ENCODE assay signal across 24 mouse cellular contexts in genomic region chr14:32673178-32673577, GRCm38 (mm10). TPM values are rescaled to one million over a fixed set of nuclear protein-coding genes. Genes with fewer than 3 reads are reported as not detected.
DNase-seq lines count a peak whose midpoint lies in the region; ATAC-seq and TF ChIP-seq lines count a peak whose summit lies in the region.
"Had no signal": no experiment of that assay in that cellular context is flagged by ENCODE, and none has a peak within 500 bp of the region (broad histone marks: within the 10 kb centered on the region; RNA-seq: fewer than 3 reads in every experiment).

No protein-coding gene starts in this region.

- no peak overlapping the region for H3K4me3 ChIP-seq in forebrain, postnatal 0 days (ENCODE audit: low read depth, low read length)
- no peak overlapping the region for H3K4me3 ChIP-seq in forebrain, embryonic 10.5 days
- no peak overlapping the region for H3K4me3 ChIP-seq in heart, embryonic 16.5 days (ENCODE audit: low read length)
- H3K4me3 ChIP-seq in lung, embryonic 16.5 days (ENCODE audit: low read length), result no peak overlapping the region
- H3K4me3 ChIP-seq in lung, postnatal 0 days (ENCODE audit: low read depth, low read length), result no peak overlapping the region
- H3K4me3 ChIP-seq: erythroblast, embryonic 14.5 days; limb, embryonic 13.5 days; liver, embryonic 15.5 days; midbrain, embryonic 15.5 days; myocyte had no signal

- H3K4me1 ChIP-seq in forebrain, postnatal 0 days (ENCODE audit: insufficient read depth), result no peaks in the 10 kb centered on the region
- no peaks in the 10 kb centered on the region for H3K4me1 ChIP-seq in forebrain, embryonic 10.5 days
- peaks cover 16% of the 10 kb centered on the region for H3K4me1 ChIP-seq in heart, embryonic 16.5 days (ENCODE audit: control insufficient read depth, insufficient read depth, low read length)
- no peaks in the 10 kb centered on the region for H3K4me1 ChIP-seq in lung, embryonic 16.5 days (replicated peaks; ENCODE audit: control insufficient read depth, insufficient read depth, low read length)
- H3K4me1 ChIP-seq in lung, postnatal 0 days (ENCODE audit: insufficient read depth, low read depth, low read length), result no peaks in the 10 kb centered on the region
- H3K4me1 ChIP-seq: limb, embryonic 13.5 days; liver, embryonic 15.5 days; midbrain, embryonic 15.5 days had no signal

- H3K27me3 ChIP-seq in forebrain, postnatal 0 days (ENCODE audit: insufficient read depth, low read length), result no peaks in the 10 kb centered on the region
- H3K27me3 ChIP-seq in forebrain, embryonic 10.5 days (ENCODE audit: poor library complexity, severe bottlenecking), result no peaks in the 10 kb centered on the region
- no peaks in the 10 kb centered on the region for H3K27me3 ChIP-seq in heart, embryonic 16.5 days (ENCODE audit: control insufficient read depth, insufficient read depth, low read length)
- no peaks in the 10 kb centered on the region for H3K27me3 ChIP-seq in lung, embryonic 16.5 days (ENCODE audit: control insufficient read depth, insufficient read depth, low read depth, low read length)
- H3K27me3 ChIP-seq in lung, postnatal 0 days (replicated peaks; ENCODE audit: insufficient read depth, low read length), result no peaks in the 10 kb centered on the region
- H3K27me3 ChIP-seq: limb, embryonic 13.5 days; liver, embryonic 15.5 days; midbrain, embryonic 15.5 days had no signal

- no peak overlapping the region for H3K4me2 ChIP-seq in forebrain, postnatal 0 days (ENCODE audit: low read depth)
- H3K4me2 ChIP-seq in heart, embryonic 16.5 days (ENCODE audit: low read depth, low read length), result no peak overlapping the region
- H3K4me2 ChIP-seq in lung, embryonic 16.5 days (ENCODE audit: low read depth, low read length), result no peak overlapping the region
- H3K4me2 ChIP-seq in lung, postnatal 0 days (replicated peaks; ENCODE audit: low read depth, low read length), result no peak overlapping the region
- H3K4me2 ChIP-seq: limb, embryonic 13.5 days; liver, embryonic 15.5 days; midbrain, embryonic 15.5 days had no signal

- H3K27ac ChIP-seq in forebrain, postnatal 0 days (ENCODE audit: low read depth, low read length), result no peak overlapping the region
- H3K27ac ChIP-seq in forebrain, embryonic 10.5 days, result no peak overlapping the region
- H3K27ac ChIP-seq in heart, embryonic 16.5 days (ENCODE audit: low read length), result no peak overlapping the region
- no peak overlapping the region for H3K27ac ChIP-seq in lung, embryonic 16.5 days (ENCODE audit: low read length)
- no peak overlapping the region for H3K27ac ChIP-seq in lung, postnatal 0 days (ENCODE audit: low read length)
- H3K27ac ChIP-seq: limb, embryonic 13.5 days; liver, embryonic 15.5 days; midbrain, embryonic 15.5 days had no signal

- no peak for DNase-seq in forebrain, postnatal 0 days
- DNase-seq in forebrain, embryonic 10.5 days (ENCODE audit: extremely low spot score, low spot score), result no peak
- no peak for DNase-seq in heart, adult 18-20 months
- no peak for DNase-seq in lung, postnatal 0 days (ENCODE audit: low spot score)
- DNase-seq: adrenal gland, postnatal 25 days; B cell, adult 2 months; cerebellum, adult 18-20 months; cerebellum, postnatal 36 days; heart, adult 11 months; heart, postnatal 36 days; kidney, postnatal 36 days; layer of hippocampus, adult 9-11 months; thymus, adult 2 months had no signal

- TF ChIP-seq CTCF in forebrain, postnatal 0 days (IDR thresholded peaks at IDR 0.05; ENCODE audit: low read depth), result no peak
- TF ChIP-seq CTCF in lung, postnatal 0 days (IDR thresholded peaks at IDR 0.05), result no peak

- no peak for TF ChIP-seq EP300 in lung, postnatal 0 days (IDR thresholded peaks at IDR 0.05)

- no peaks in the 10 kb centered on the region for H3K9me3 ChIP-seq in forebrain, postnatal 0 days (ENCODE audit: low read length)
- no peaks in the 10 kb centered on the region for H3K9me3 ChIP-seq in forebrain, embryonic 10.5 days
- no peaks in the 10 kb centered on the region for H3K9me3 ChIP-seq in heart, embryonic 16.5 days (replicated peaks; ENCODE audit: control insufficient read depth, low read length)
- no peaks in the 10 kb centered on the region for H3K9me3 ChIP-seq in lung, embryonic 16.5 days (ENCODE audit: control insufficient read depth, low read length)
- H3K9me3 ChIP-seq in lung, postnatal 0 days (ENCODE audit: low read length), result no peaks in the 10 kb centered on the region
- H3K9me3 ChIP-seq: limb, embryonic 13.5 days; liver, embryonic 15.5 days; midbrain, embryonic 15.5 days had no signal

- H3K36me3 ChIP-seq in forebrain, postnatal 0 days (ENCODE audit: insufficient read depth), result no peaks in the 10 kb centered on the region
- H3K36me3 ChIP-seq in forebrain, embryonic 10.5 days (replicated peaks), result no peaks in the 10 kb centered on the region
- no peaks in the 10 kb centered on the region for H3K36me3 ChIP-seq in heart, embryonic 16.5 days (ENCODE audit: control insufficient read depth, insufficient read depth)
- H3K36me3 ChIP-seq in lung, embryonic 16.5 days (ENCODE audit: control insufficient read depth, insufficient read depth, low read length), result no peaks in the 10 kb centered on the region
- no peaks in the 10 kb centered on the region for H3K36me3 ChIP-seq in lung, postnatal 0 days (ENCODE audit: insufficient read depth, low read length)
- H3K36me3 ChIP-seq: limb, embryonic 13.5 days; liver, embryonic 15.5 days; midbrain, embryonic 15.5 days had no signal

- H3K9ac ChIP-seq in forebrain, postnatal 0 days, result no peak overlapping the region
- H3K9ac ChIP-seq in heart, embryonic 16.5 days (ENCODE audit: low read length), result no peak overlapping the region
- no peak overlapping the region for H3K9ac ChIP-seq in lung, embryonic 16.5 days (ENCODE audit: low read length)
- H3K9ac ChIP-seq in lung, postnatal 0 days (replicated peaks; ENCODE audit: low read depth), result no peak overlapping the region
- H3K9ac ChIP-seq: limb, embryonic 13.5 days; liver, embryonic 15.5 days; midbrain, embryonic 15.5 days had no signal

- peak; percentile 54 for ATAC-seq in forebrain, postnatal 0 days
- peak; percentile 69; the same call in 1 of the 2 replicates for ATAC-seq in heart, embryonic 16.5 days (replicated peaks; ENCODE audit: extremely low read depth, insufficient read depth, low FRiP score)
- 0 out of 2 replicates have a peak, but pooled peaks have one; percentile 26 for ATAC-seq in lung, embryonic 16.5 days (ENCODE audit: low read depth)
- ATAC-seq in lung, postnatal 0 days, result no peak
- ATAC-seq in granulocyte monocyte progenitor cell, adult 5-6 weeks (replicated peaks; ENCODE audit: poor library complexity, severe bottlenecking), result no peak
- ATAC-seq: hindbrain, embryonic 16.5 days; intestine, embryonic 16.5 days; midbrain, embryonic 15.5 days had no signal

- WGBS in forebrain, postnatal 0 days, result 51% methylated on average over 3 of the region's 3 CpGs
- WGBS in forebrain, embryonic 10.5 days, result 62% methylated on average over 3 of the region's 3 CpGs
- WGBS in heart, embryonic 16.5 days, result 38% methylated on average over 3 of the region's 3 CpGs
- 50% methylated on average over 3 of the region's 3 CpGs for WGBS in lung, embryonic 16.5 days
- WGBS in lung, postnatal 0 days, result 40% methylated on average over 3 of the region's 3 CpGs

RNA-seq across cellular contexts. Expression of gene 3425401B19Rik, which starts 11.9 kb away (rescaled TPM):
- total RNA-seq in forebrain, postnatal 0 days (2014; rRNA removed), result under 0.01 TPM in 1 of 2 replicates, not detected in the other
- not detected in 2 replicates for polyA plus RNA-seq in forebrain, postnatal 0 days (2015; fragmentation: Nextera tagmentation; extraction: Ambion mirVana)
- 0.05 TPM in 1 of 2 replicates, not detected in the other for polyA plus RNA-seq in forebrain, embryonic 10.5 days (2016; fragmentation: Nextera tagmentation; extraction: Ambion mirVana)
- 8.4 and 10.4 TPM in 2 replicates for polyA plus RNA-seq in heart, embryonic 16.5 days (2015; fragmentation: Nextera tagmentation; extraction: Ambion mirVana)
- 100 to 1,000 TPM in 1 of 2 experiments, 10 to 100 TPM in 1; 98.0 to 103 TPM for total RNA-seq in heart, adult 18-20 months (2021)
- 0.34 and 0.40 TPM in 2 replicates for polyA plus RNA-seq in lung, embryonic 16.5 days (2015; fragmentation: Nextera tagmentation; extraction: Ambion mirVana)
- 0.11 and 0.15 TPM in 2 replicates for polyA plus RNA-seq in lung, postnatal 0 days (2015; fragmentation: Nextera tagmentation; extraction: Ambion mirVana)
- not detected in 2 replicates for total RNA-seq in granulocyte monocyte progenitor cell, adult 5-6 weeks (2014; fragmentation: Nextera tagmentation)
- not detected in 2 replicates for total RNA-seq in granulocyte monocyte progenitor cell, adult 5-6 weeks (2017)
- total RNA-seq: megakaryocyte-erythroid progenitor cell, adult 5-6 weeks had no signal
- polyA plus RNA-seq: erythroblast, embryonic 14.5 days; midbrain, embryonic 15.5 days had no signal

Comparison
In these comparisons a context has a peak if more than half of its experiments do, and no peak if none do; other contexts are left out.
1. ATAC-seq: peak in forebrain, postnatal 0 days (single experiment), heart, embryonic 16.5 days (single experiment) and lung, embryonic 16.5 days (single experiment); none in lung, postnatal 0 days (single experiment) and granulocyte monocyte progenitor cell, adult 5-6 weeks (single experiment).